Mouse (Mus musculus) cortical plate, adult 2 months (tissue): ENCODE data around the gene Cep19.

ENCODE experiments used
- CTCF ChIP-seq: fragments of 200-500 bp; IDR thresholded peaks from 2 replicates; pipeline ENCODE4 v1.5.1; 2011; ENCODE audit warnings: mild to moderate bottlenecking, control low read depth, low read length; ENCODE audit not compliant: insufficient read depth; ENCODE audit errors: extremely low read depth
- POLR2A ChIP-seq: fragments of 200-500 bp; IDR thresholded peaks from 2 replicates; pipeline ENCODE4 v1.6.1; 2011; ENCODE audit warnings: mild to moderate bottlenecking, low read length, control low read depth; ENCODE audit not compliant: insufficient read depth; ENCODE audit errors: extremely low read depth

DNA sequence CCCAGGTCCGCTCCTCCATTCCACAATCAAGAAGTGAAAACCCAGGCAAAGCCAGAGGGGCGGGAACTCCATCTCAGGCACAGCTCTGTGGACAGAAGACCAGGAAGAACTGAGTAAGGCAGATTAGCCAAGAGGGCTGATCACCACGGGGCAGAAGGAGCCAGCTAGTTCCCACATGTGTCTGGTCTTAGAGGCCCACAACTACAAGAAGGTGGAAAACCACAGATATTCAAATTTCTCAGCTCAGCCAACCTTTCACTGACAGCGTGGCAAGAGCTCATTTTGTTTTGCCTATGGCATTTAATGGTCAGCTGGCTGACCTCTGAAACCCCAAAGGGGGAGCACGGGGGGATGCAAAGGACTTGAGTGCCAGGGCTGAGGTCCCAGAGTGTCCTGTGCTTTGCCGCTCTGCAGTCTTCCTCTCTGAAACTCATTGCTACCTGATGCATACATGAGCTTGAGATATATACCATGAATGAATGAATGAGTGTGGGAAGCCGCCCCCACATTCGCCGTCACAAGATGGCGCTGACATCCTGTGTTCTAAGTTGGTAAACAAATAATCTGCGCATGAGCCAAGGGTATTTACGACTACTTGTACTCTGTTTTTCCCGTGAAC is 48.1 kb downstream of the Cep19 start:
- no peak for TF ChIP-seq CTCF
- TF ChIP-seq POLR2A: no peak
